26 mouse cellular contexts compared by ENCODE assay signal in the genomic region with DNA sequence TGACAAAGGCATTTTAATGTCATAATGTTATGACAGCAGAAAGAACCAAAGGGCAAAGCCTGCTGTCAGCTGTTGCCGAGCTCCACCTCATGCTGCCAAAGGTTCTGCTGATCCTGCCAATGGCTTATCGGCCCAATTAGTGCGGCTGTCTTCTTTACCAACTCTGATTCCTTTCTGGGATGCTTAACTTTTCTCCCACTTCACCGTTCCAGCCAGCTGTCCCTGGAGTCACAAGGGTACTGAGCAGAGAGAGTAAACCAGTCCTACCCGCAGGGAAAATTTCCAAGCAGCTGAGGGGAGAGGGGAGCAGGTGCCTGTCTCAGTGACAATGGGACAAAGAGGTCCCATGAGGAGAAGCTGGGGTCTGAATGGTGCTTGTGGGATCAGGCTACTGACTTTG. TPM values are rescaled to one million over a fixed set of nuclear protein-coding genes. Genes with fewer than 3 reads are reported as not detected.
DNase-seq lines count a peak whose midpoint lies in the region; ATAC-seq lines count a peak whose summit lies in the region.
"Had no signal": no experiment of that assay in that cellular context is flagged by ENCODE, and none has a peak within 500 bp of the region (broad histone marks: within the 10 kb centered on the region; RNA-seq: fewer than 3 reads in every experiment).

No protein-coding gene starts in this region.

- intact Hi-C loops in heart, postnatal 36 days (cut with DNase I): loop anchor here (2.0 kb wide), 1 partner anchor 29 kb away; no protein-coding TSS in a partner anchor
- intact Hi-C loops in heart, postnatal 10 days (cut with DNase I): loop anchor here (2.0 kb wide), 1 partner anchor 29 kb away; no protein-coding TSS in a partner anchor

- peaks cover 35% of the 10 kb centered on the region for H3K4me1 ChIP-seq in heart, embryonic 10.5 days
- peaks cover 50% of the 10 kb centered on the region for H3K4me1 ChIP-seq in heart, embryonic 13.5 days
- H3K4me1 ChIP-seq: kidney, embryonic 15.5 days; limb, embryonic 12.5 days; neural tube, embryonic 12.5 days had no signal

- H3K27ac ChIP-seq in heart, embryonic 10.5 days: peak overlapping the region; percentile 92
- peak overlapping the region; percentile 99 for H3K27ac ChIP-seq in heart, embryonic 13.5 days (replicated peaks)
- H3K27ac ChIP-seq: hindbrain, postnatal 0 days; kidney, embryonic 15.5 days; limb, embryonic 12.5 days; liver, embryonic 14.5 days; midbrain, embryonic 13.5 days; neural tube, embryonic 12.5 days had no signal

- H3K27me3 ChIP-seq in heart, embryonic 10.5 days (ENCODE audit: insufficient read depth, poor library complexity, severe bottlenecking): no peaks in the 10 kb centered on the region
- H3K27me3 ChIP-seq in heart, embryonic 13.5 days (replicated peaks): no peaks in the 10 kb centered on the region
- H3K27me3 ChIP-seq: kidney, embryonic 15.5 days; limb, embryonic 12.5 days; midbrain, embryonic 13.5 days; neural tube, embryonic 12.5 days had no signal

- peak overlapping the region; percentile 80 for H3K4me2 ChIP-seq in heart, embryonic 13.5 days
- H3K4me2 ChIP-seq: kidney, embryonic 15.5 days; limb, embryonic 12.5 days; lung, embryonic 14.5 days; midbrain, embryonic 13.5 days; neural tube, embryonic 12.5 days had no signal

- 67% methylated on average over 5 of the region's 5 CpGs for WGBS in heart, embryonic 10.5 days
- 43% methylated on average over 5 of the region's 5 CpGs for WGBS in heart, embryonic 13.5 days

- DNase-seq in gastrocnemius, adult 18-20 months (ENCODE audit: low spot score): peak; percentile 57
- no peak for DNase-seq in gastrocnemius, postnatal 10 days
- DNase-seq in heart, embryonic 10.5 days (ENCODE audit: low spot score): no peak
- no peak for DNase-seq in heart, postnatal 36 days
- DNase-seq in heart, postnatal 10 days: peak; percentile 55 to 57
- DNase-seq in urinary bladder, postnatal 36 days (ENCODE audit: low spot score in 2 of 2): no peak
- DNase-seq: adrenal gland, postnatal 25 days; cerebellum, adult 9-10 months; kidney, postnatal 4 days; lung, embryonic 14.5 days; right cerebral cortex, postnatal 14 days; spleen, adult 18-20 months had no signal

- ATAC-seq in heart, embryonic 13.5 days (ENCODE audit: extremely low read depth, insufficient number of reproducible peaks, low FRiP score, low TSS enrichment): no peak
- ATAC-seq: CD4-positive, CD25-positive, alpha-beta regulatory T cell, adult 4 months; hindbrain, postnatal 0 days; intestine, postnatal 0 days; midbrain, embryonic 13.5 days had no signal

- peaks cover 15% of the 10 kb centered on the region for H3K36me3 ChIP-seq in heart, embryonic 10.5 days
- H3K36me3 ChIP-seq in heart, embryonic 13.5 days: peaks cover 25% of the 10 kb centered on the region
- H3K36me3 ChIP-seq: kidney, embryonic 15.5 days; limb, embryonic 12.5 days; midbrain, embryonic 13.5 days; neural tube, embryonic 12.5 days had no signal

- H3K4me3 ChIP-seq in heart, embryonic 10.5 days: peak overlapping the region; percentile 60
- H3K4me3 ChIP-seq in heart, embryonic 13.5 days: peak overlapping the region; percentile 64
- H3K4me3 ChIP-seq: kidney, embryonic 15.5 days; limb, embryonic 12.5 days; midbrain, embryonic 13.5 days; neural tube, embryonic 12.5 days had no signal

- H3K9ac ChIP-seq in heart, embryonic 13.5 days: peak overlapping the region; percentile 92
- H3K9ac ChIP-seq: kidney, embryonic 15.5 days; limb, embryonic 12.5 days; liver, embryonic 14.5 days; lung, embryonic 14.5 days; midbrain, embryonic 13.5 days; neural tube, embryonic 12.5 days had no signal

- no peaks in the 10 kb centered on the region for H3K9me3 ChIP-seq in heart, embryonic 10.5 days
- H3K9me3 ChIP-seq in heart, embryonic 13.5 days: no peaks in the 10 kb centered on the region
- H3K9me3 ChIP-seq: kidney, embryonic 15.5 days; limb, embryonic 12.5 days; midbrain, embryonic 13.5 days; neural tube, embryonic 12.5 days had no signal

RNA-seq across cellular contexts. Expression of a gene that starts 2.1 kb away (rescaled TPM):
- total RNA-seq in gastrocnemius, adult 18-20 months (2021): 100 to 1,000 TPM; 254 to 431 TPM
- 100 to 1,000 TPM; 126 TPM for total RNA-seq in gastrocnemius, postnatal 10 days (2021)
- polyA plus RNA-seq in heart, embryonic 10.5 days (2016; fragmentation: Nextera tagmentation; extraction: Ambion mirVana): 19.9 and 36.7 TPM in 2 replicates
- total RNA-seq in heart, postnatal 36 days (2021): 1,000 to 10,000 TPM in 1 of 2 experiments, 100 to 1,000 TPM in 1; 760 to 1,125 TPM
- polyA plus RNA-seq in heart, embryonic 13.5 days (2015; fragmentation: Nextera tagmentation; extraction: Ambion mirVana): 42.8 and 46.8 TPM in 2 replicates
- 100 to 1,000 TPM; 278 to 346 TPM for total RNA-seq in heart, postnatal 10 days (2021)
- total RNA-seq: hindbrain, postnatal 0 days; left cerebral cortex, postnatal 14 days; megakaryocyte, adult 5-6 weeks had no signal
- polyA plus RNA-seq: brain, embryonic 14.5 days; CD4-positive, CD25-positive, alpha-beta regulatory T cell, adult 4 months; forebrain, embryonic 11.5 days; hindbrain, embryonic 11.5 days; hindbrain, postnatal 0 days; intestine, postnatal 0 days; limb, embryonic 12.5 days; midbrain, embryonic 13.5 days; neural tube, embryonic 12.5 days had no signal

Comparison
In these comparisons a context has a peak if more than half of its experiments do, and no peak if none do; other contexts are left out.
1. DNase-seq: peak in gastrocnemius, adult 18-20 months (single experiment) and heart, postnatal 10 days (2 of 2); none in gastrocnemius, postnatal 10 days (single experiment), heart, embryonic 10.5 days (single experiment), heart, postnatal 36 days (0 of 2) and urinary bladder, postnatal 36 days (0 of 2).